Mouse (Mus musculus) embryonic facial prominence, embryonic 12.5 days (tissue): ENCODE results near the gene Gjb5. TPM values are rescaled to one million over a fixed set of nuclear protein-coding genes. Genes with fewer than 3 reads are reported as not detected.

Experiments
- polyA plus RNA-seq: library from polyadenylated mRNA; unstranded; fragments of >200 nt; fragmentation: Nextera tagmentation; extraction: Ambion mirVana; gene quantifications from 2 replicates; pipeline ENCODE4 v1.2.1, GENCODE M21; 2016

Gene Gjb5
- polyA plus RNA-seq, 1 experiment from 2014 or later = 0.31 TPM

Other genes with a start within 250 kb of the Gjb5 start
- gene Tmem35b, start 234.5 kb downstream of the Gjb5 start, polyA plus RNA-seq = 15.9 and 17.6 TPM in 2 replicates
- 1.3 TPM in 2 replicates for gene Dlgap3, start 189.0 kb downstream of the Gjb5 start, polyA plus RNA-seq
- 49.1 and 51.1 TPM in 2 replicates for gene Smim12, start 114.4 kb downstream of the Gjb5 start, polyA plus RNA-seq
- gene Gja4, start 44.1 kb downstream of the Gjb5 start, polyA plus RNA-seq = 11.8 and 15.1 TPM in 2 replicates
- 1.3 and 1.4 TPM in 2 replicates for gene Gjb3, start 27.3 kb downstream of the Gjb5 start, polyA plus RNA-seq
- gene Gjb4, start 4.1 kb downstream of the Gjb5 start, polyA plus RNA-seq = not detected in 2 replicates